Mouse (Mus musculus) embryonic facial prominence, embryonic 15.5 days (tissue): ENCODE measurements at regions not wholly inside any gene's neighbourhood (a gene's known extent, or its start where the extent isn't known, plus 50 kb on each side); places are given as distances from the start of the nearest gene placed in this dataset.
A peak's percentile ranks its signal among the peaks of the same experiment; 100 is the strongest.

Source experiments
- ATAC-seq: fragments of 200-750 bp; cut with Nextera tagmentation; 2 replicates; pipeline ENCODE4 v1.8.0; 2017; ENCODE audit warnings: low read depth, moderate TSS enrichment; ENCODE audit not compliant: insufficient number of reproducible peaks, low FRiP score, low TSS enrichment
- H3K27ac ChIP-seq: fragments of 300-500 bp; sonication (generic); replicated peaks from 2 replicates; pipeline ENCODE4 v1.5.1; 2015; ENCODE audit warnings: mild to moderate bottlenecking, inconsistent platforms
- H3K27me3 ChIP-seq: fragments of 300-500 bp; sonication (generic); 2 replicates; pipeline ENCODE4 v1.6.1; 2015; ENCODE audit warnings: inconsistent platforms
- H3K36me3 ChIP-seq: fragments of 300-500 bp; sonication (generic); 2 replicates; pipeline ENCODE4 v1.6.1; 2015; ENCODE audit warnings: mild to moderate bottlenecking, inconsistent platforms
- H3K4me1 ChIP-seq: fragments of 300-500 bp; sonication (generic); 2 replicates; pipeline ENCODE4 v1.6.1; 2015; ENCODE audit warnings: inconsistent platforms
- H3K4me2 ChIP-seq: fragments of 300-500 bp; sonication (generic); replicated peaks from 2 replicates; pipeline ENCODE4 v1.6.1; 2015; ENCODE audit warnings: mild to moderate bottlenecking, inconsistent platforms
- H3K4me3 ChIP-seq: fragments of 300-500 bp; sonication (generic); replicated peaks from 2 replicates; pipeline ENCODE4 v1.5.1; 2015; ENCODE audit warnings: mild to moderate bottlenecking, inconsistent platforms
- H3K9ac ChIP-seq: fragments of 300-500 bp; sonication (generic); 2 replicates; pipeline ENCODE4 v1.6.1; 2015; ENCODE audit warnings: inconsistent platforms
- H3K9me3 ChIP-seq: fragments of 300-500 bp; sonication (generic); replicated peaks from 2 replicates; pipeline ENCODE4 v1.6.1; 2016; ENCODE audit warnings: inconsistent platforms
- WGBS: fragments of 180-500 bp; shearing (Covaris S2); methylation state at CpG from one replicate; pipeline ENCODE4 v1.1.7; 2015; 5-methylcytosine and 5-hydroxymethylcytosine counted together

- 61% methylated on average over 6 of the region's 6 CpGs for WGBS
- no peak for ATAC-seq
- H3K9me3 ChIP-seq, result no peaks in the 10 kb centered on the region
- no peaks in the 10 kb centered on the region for H3K36me3 ChIP-seq
- no peak overlapping the region for H3K4me2 ChIP-seq
- no peak overlapping the region for H3K4me3 ChIP-seq
- peak overlapping the region; percentile 71 for H3K27ac ChIP-seq
- no peaks in the 10 kb centered on the region for H3K27me3 ChIP-seq
- peaks cover 40% of the 10 kb centered on the region for H3K4me1 ChIP-seq
- no peak overlapping the region for H3K9ac ChIP-seq
Observed at GRCm38 (mm10) chr1:91630871-91631410, 90.6 kb downstream of the Asb1 start.

- H3K36me3 ChIP-seq, result no peaks in the 10 kb centered on the region
- peaks cover 38% of the 10 kb centered on the region for H3K4me1 ChIP-seq
- 22% methylated on average over 15 of the region's 15 CpGs for WGBS
- peak; percentile 85 for ATAC-seq
- H3K9ac ChIP-seq, result no peak overlapping the region
- no peaks in the 10 kb centered on the region for H3K27me3 ChIP-seq
- H3K27ac ChIP-seq, result peak overlapping the region; percentile 69
- 0 out of 2 replicates have a peak overlapping the region, but pooled peaks have one; percentile 1 for H3K4me2 ChIP-seq
- no peak overlapping the region for H3K4me3 ChIP-seq
- H3K9me3 ChIP-seq, result no peaks in the 10 kb centered on the region
Observed at GRCm38 (mm10) chr1:91632906-91633493, 92.7 kb downstream of the Asb1 start.

- ATAC-seq, result no peak
- Histone ChIP-seq H3K9me3 (no peaks in the 10 kb centered on the region), H3K27ac (no peak overlapping the region), H3K9ac (no peak overlapping the region), H3K4me2 (no peak overlapping the region), H3K4me3 (no peak overlapping the region), H3K27me3 (no peaks in the 10 kb centered on the region), H3K4me1 (peaks cover 20% of the 10 kb centered on the region), H3K36me3 (no peaks in the 10 kb centered on the region)
- WGBS, result 87% methylated on average over 2 of the region's 2 CpGs
Observed at GRCm38 (mm10) chr1:91636571-91636970, 96.2 kb downstream of the Asb1 start.

- Histone ChIP-seq H3K36me3 (no peaks in the 10 kb centered on the region), H3K27ac (no peak overlapping the region), H3K9ac (no peak overlapping the region), H3K4me3 (no peak overlapping the region), H3K4me1 (no peaks in the 10 kb centered on the region), H3K4me2 (no peak overlapping the region), H3K9me3 (no peaks in the 10 kb centered on the region), H3K27me3 (no peaks in the 10 kb centered on the region)
- ATAC-seq, result no peak
- WGBS, result 52% methylated on average over 5 of the region's 5 CpGs
Observed at GRCm38 (mm10) chr1:91640551-91640950, 100.2 kb downstream of the Asb1 start.

GRCm38 (mm10) chr1:91658991-91659441, 118.7 kb downstream of the Asb1 start:
- peak overlapping the region; percentile 61 for H3K27ac ChIP-seq
- no peaks in the 10 kb centered on the region for H3K36me3 ChIP-seq
- peak; percentile 67 for ATAC-seq
- no peaks in the 10 kb centered on the region for H3K27me3 ChIP-seq
- no peak overlapping the region for H3K9ac ChIP-seq
- peaks cover 12% of the 10 kb centered on the region for H3K4me1 ChIP-seq
- 43% methylated on average over 15 of the region's 15 CpGs for WGBS
- no peak overlapping the region for H3K4me2 ChIP-seq
- H3K4me3 ChIP-seq, result no peak overlapping the region
- H3K9me3 ChIP-seq, result no peaks in the 10 kb centered on the region

- Histone ChIP-seq H3K36me3 (no peaks in the 10 kb centered on the region), H3K27me3 (no peaks in the 10 kb centered on the region), H3K9ac (no peak overlapping the region), H3K9me3 (no peaks in the 10 kb centered on the region), H3K4me3 (no peak overlapping the region), H3K4me1 (peaks cover 12% of the 10 kb centered on the region), H3K4me2 (no peak overlapping the region), H3K27ac (peak overlapping the region; percentile 61)
- 43% methylated on average over 8 of the region's 8 CpGs for WGBS
- peak; percentile 41 for ATAC-seq
Observed at GRCm38 (mm10) chr1:91659486-91659885, 119.1 kb downstream of the Asb1 start.

- Histone ChIP-seq H3K9ac (no peak overlapping the region), H3K36me3 (no peaks in the 10 kb centered on the region), H3K4me2 (no peak overlapping the region), H3K4me1 (peaks cover 15% of the 10 kb centered on the region), H3K27ac (no peak overlapping the region), H3K4me3 (no peak overlapping the region), H3K27me3 (no peaks in the 10 kb centered on the region), H3K9me3 (no peaks in the 10 kb centered on the region)
- no peak for ATAC-seq
- 68% methylated on average over 2 of the region's 2 CpGs for WGBS
Observed at GRCm38 (mm10) chr1:91663289-91663688, 122.9 kb downstream of the Asb1 start.

GRCm38 (mm10) chr1:91664622-91665021, 124.3 kb downstream of the Asb1 start:
- no peak overlapping the region for H3K4me3 ChIP-seq
- peaks cover 11% of the 10 kb centered on the region for H3K4me1 ChIP-seq
- 65% methylated on average over 12 of the region's 12 CpGs for WGBS
- H3K9me3 ChIP-seq, result no peaks in the 10 kb centered on the region
- no peaks in the 10 kb centered on the region for H3K27me3 ChIP-seq
- H3K27ac ChIP-seq, result no peak overlapping the region
- H3K4me2 ChIP-seq, result no peak overlapping the region
- no peak for ATAC-seq
- H3K36me3 ChIP-seq, result no peaks in the 10 kb centered on the region
- no peak overlapping the region for H3K9ac ChIP-seq

- no peak for ATAC-seq
- Histone ChIP-seq H3K36me3 (no peaks in the 10 kb centered on the region), H3K4me1 (peaks cover 27% of the 10 kb centered on the region), H3K4me3 (no peak overlapping the region), H3K27me3 (no peaks in the 10 kb centered on the region), H3K27ac (no peak overlapping the region), H3K4me2 (no peak overlapping the region), H3K9ac (no peak overlapping the region), H3K9me3 (no peaks in the 10 kb centered on the region)
- WGBS, result 45% methylated on average over 6 of the region's 6 CpGs
Observed at GRCm38 (mm10) chr1:91668530-91668929, 128.2 kb downstream of the Asb1 start.

- H3K4me1 ChIP-seq, result peaks cover 27% of the 10 kb centered on the region
- no peaks in the 10 kb centered on the region for H3K27me3 ChIP-seq
- no peaks in the 10 kb centered on the region for H3K36me3 ChIP-seq
- H3K9me3 ChIP-seq, result no peaks in the 10 kb centered on the region
- no peak overlapping the region for H3K4me2 ChIP-seq
- no peak overlapping the region for H3K4me3 ChIP-seq
- H3K9ac ChIP-seq, result no peak overlapping the region
- ATAC-seq, result peak; percentile 79
- peak overlapping the region; percentile 76 for H3K27ac ChIP-seq
- WGBS, result 27% methylated on average over 13 of the region's 13 CpGs
Observed at GRCm38 (mm10) chr1:91670980-91671379, 130.3 kb upstream of the Twist2 start.

- H3K9me3 ChIP-seq, result no peaks in the 10 kb centered on the region
- WGBS, result 90% methylated on average over 6 of the region's 6 CpGs
- no peaks in the 10 kb centered on the region for H3K36me3 ChIP-seq
- no peaks in the 10 kb centered on the region for H3K27me3 ChIP-seq
- no peak overlapping the region for H3K27ac ChIP-seq
- peaks cover 18% of the 10 kb centered on the region for H3K4me1 ChIP-seq
- H3K4me2 ChIP-seq, result no peak overlapping the region
- no peak for ATAC-seq
- no peak overlapping the region for H3K4me3 ChIP-seq
- H3K9ac ChIP-seq, result no peak overlapping the region
Observed at GRCm38 (mm10) chr1:91674082-91674655, 127.1 kb upstream of the Twist2 start.

- H3K4me1 ChIP-seq, result no peaks in the 10 kb centered on the region
- no peak overlapping the region for H3K4me2 ChIP-seq
- 38% methylated on average over 3 of the region's 3 CpGs for WGBS
- H3K27me3 ChIP-seq, result no peaks in the 10 kb centered on the region
- H3K27ac ChIP-seq, result no peak overlapping the region
- ATAC-seq, result no peak
- no peaks in the 10 kb centered on the region for H3K9me3 ChIP-seq
- no peaks in the 10 kb centered on the region for H3K36me3 ChIP-seq
- no peak overlapping the region for H3K4me3 ChIP-seq
- H3K9ac ChIP-seq, result no peak overlapping the region
Observed at GRCm38 (mm10) chr1:91677062-91677461, 124.2 kb upstream of the Twist2 start.
